Mouse (Mus musculus): ENCODE results near the gene Il12rb1.

DNA sequence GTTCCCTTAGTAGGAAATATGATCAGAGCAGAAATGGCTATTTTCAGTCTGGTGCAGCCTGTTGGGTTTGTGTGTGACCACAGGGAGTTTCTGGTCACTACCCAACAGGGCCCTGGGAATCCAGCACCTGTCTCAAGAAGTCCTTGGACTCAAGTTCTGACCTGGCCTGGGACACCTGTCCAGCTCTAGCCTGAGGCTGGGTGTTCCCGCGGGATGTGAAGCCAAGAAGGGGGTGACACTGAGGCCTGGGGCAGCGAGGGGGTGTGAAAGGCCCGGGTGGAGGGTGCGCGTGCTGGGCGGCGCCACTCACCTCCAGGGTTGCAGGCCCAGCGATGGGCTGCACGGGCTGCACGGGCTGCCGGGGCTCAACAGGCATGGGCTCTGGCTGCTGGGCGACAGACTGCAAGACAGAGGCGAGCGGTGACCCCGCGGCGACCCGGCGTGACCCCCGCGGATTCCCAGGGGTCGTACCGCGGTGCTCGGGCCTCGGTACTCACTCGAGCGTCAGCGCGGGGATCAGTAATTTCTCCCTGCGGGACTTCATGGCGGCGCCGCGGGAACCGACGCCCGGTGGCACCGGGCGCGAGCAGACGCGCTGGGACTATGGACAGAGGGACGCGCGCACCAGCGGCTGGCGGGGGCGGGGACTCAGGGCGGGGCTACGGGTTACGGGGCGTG, 11.7 kb upstream of the Il12rb1 start:
- TF ChIP-seq CTCF (IDR thresholded peaks at IDR 0.05; ENCODE audit: low read depth, low read length), result no peak
- no peak for TF ChIP-seq POLR2A (IDR thresholded peaks at IDR 0.05; ENCODE audit: borderline replicate concordance, low read depth, low read length)
